Mouse (Mus musculus) right cerebral cortex, postnatal 10 days (tissue): ENCODE results near the gene Trim50.

Experiments
- DNase-seq, 2 experiments: peaks; one replicate each; pipeline ENCODE4 v3.0.0; 2021; ENCODE audit warnings: low spot score in 2 of 2

Trim50 gene

GRCm38 (mm10) chr5:135369787-135370654, 16.9 kb downstream of the Trim50 start, which contains the start of gene Nsun5:
Gene Nsun5, plus strand, starts transcription at chr5:135369953.
- DNase-seq = peak; percentile 96 to 97

GRCm38 (mm10) chr5:135371195-135371594, 18.1 kb downstream of the Trim50 start:
- DNase-seq = no peak

GRCm38 (mm10) chr5:135373601-135374000, 20.5 kb downstream of the Trim50 start:
- no peak for DNase-seq

GRCm38 (mm10) chr5:135375167-135375566, 22.1 kb downstream of the Trim50 start:
- peak in 1 of 2 experiments; percentile 60 for DNase-seq

- DNase-seq = no peak
These were observed 23.2 kb downstream of the Trim50 start for GRCm38 (mm10) chr5:135376341-135376740.

- no peak for DNase-seq
These were observed 27.6 kb downstream of the Trim50 start for GRCm38 (mm10) chr5:135380681-135381080.

- DNase-seq = no peak
These were observed 28.3 kb downstream of the Trim50 start for GRCm38 (mm10) chr5:135381356-135381925.

GRCm38 (mm10) chr5:135382746-135383145, 29.7 kb downstream of the Trim50 start:
- DNase-seq = no peak

GRCm38 (mm10) chr5:135383771-135384170, 30.7 kb downstream of the Trim50 start:
- no peak for DNase-seq

- DNase-seq = peak; percentile 90 to 91
These were observed 41.1 kb downstream of the Trim50 start, which contains the start of gene Pom121 for GRCm38 (mm10) chr5:135394004-135394823. Gene Pom121, minus strand, starts transcription at chr5:135394546.

GRCm38 (mm10) chr5:135395826-135396225, 42.7 kb downstream of the Trim50 start:
- DNase-seq = peak in 1 of 2 experiments; percentile 68

- no peak for DNase-seq
These were observed 46.3 kb downstream of the Trim50 start for GRCm38 (mm10) chr5:135399382-135399781.

GRCm38 (mm10) chr5:135400244-135400643, 47.1 kb downstream of the Trim50 start:
- peak; percentile 74 to 87 for DNase-seq

- DNase-seq = peak; percentile 88 to 94
These were observed 51.5 kb downstream of the Trim50 start for GRCm38 (mm10) chr5:135404623-135405022.

- DNase-seq = no peak
These were observed 52.3 kb downstream of the Trim50 start for GRCm38 (mm10) chr5:135405437-135405836.

- no peak for DNase-seq
These were observed 55.0 kb downstream of the Trim50 start for GRCm38 (mm10) chr5:135408114-135408513.

- no peak for DNase-seq
These were observed 57.2 kb downstream of the Trim50 start for GRCm38 (mm10) chr5:135410266-135410665.
